Mouse (Mus musculus): Measurements from ENCODE around the gene Fbxo27. TPM values are rescaled to one million over a fixed set of nuclear protein-coding genes. Genes with fewer than 3 reads are reported as not detected.

The Fbxo27 gene
- polyA plus RNA-seq, 1 experiment from 2014 or later = 4.3 TPM

Other genes with a start within 250 kb of the Fbxo27 start
- 8.7 and 9.8 TPM in 2 replicates for gene Lrfn1, start 240.9 kb upstream of the Fbxo27 start, polyA plus RNA-seq (2014; fragmentation: Nextera tagmentation; extraction: Ambion mirVana)
- gene Ifnl2, start 182.4 kb upstream of the Fbxo27 start, polyA plus RNA-seq (2014; fragmentation: Nextera tagmentation; extraction: Ambion mirVana) = not detected in 2 replicates
- gene Ifnl3, start 170.0 kb upstream of the Fbxo27 start, polyA plus RNA-seq (2014; fragmentation: Nextera tagmentation; extraction: Ambion mirVana) = not detected in 2 replicates
- gene Sycn, start 152.0 kb upstream of the Fbxo27 start, polyA plus RNA-seq (2014; fragmentation: Nextera tagmentation; extraction: Ambion mirVana) = not detected in 2 replicates
- not detected in 2 replicates for gene Nccrp1, start 145.6 kb upstream of the Fbxo27 start, polyA plus RNA-seq (2014; fragmentation: Nextera tagmentation; extraction: Ambion mirVana)
- gene Samd4b, start 94.7 kb upstream of the Fbxo27 start, polyA plus RNA-seq (2014; fragmentation: Nextera tagmentation; extraction: Ambion mirVana) = 20.1 and 24.1 TPM in 2 replicates
- gene Pak4, start 94.7 kb upstream of the Fbxo27 start, polyA plus RNA-seq (2014; fragmentation: Nextera tagmentation; extraction: Ambion mirVana) = 12.6 and 16.0 TPM in 2 replicates
- gene Acp7, start 61.5 kb upstream of the Fbxo27 start, polyA plus RNA-seq (2014; fragmentation: Nextera tagmentation; extraction: Ambion mirVana) = not detected in 2 replicates
- gene Fbxo17, start 24.0 kb downstream of the Fbxo27 start, polyA plus RNA-seq (2014; fragmentation: Nextera tagmentation; extraction: Ambion mirVana) = 3.0 and 3.4 TPM in 2 replicates
- gene Mrps12, start 49.0 kb downstream of the Fbxo27 start, polyA plus RNA-seq (2014; fragmentation: Nextera tagmentation; extraction: Ambion mirVana) = 133 and 141 TPM in 2 replicates
- 17.6 and 17.7 TPM in 2 replicates for gene Sars2, start 49.1 kb downstream of the Fbxo27 start, polyA plus RNA-seq (2014; fragmentation: Nextera tagmentation; extraction: Ambion mirVana)
- gene Ccer2, start 63.3 kb downstream of the Fbxo27 start, polyA plus RNA-seq (2014; fragmentation: Nextera tagmentation; extraction: Ambion mirVana) = not detected in 2 replicates
- 110 and 115 TPM in 2 replicates for gene Sirt2, start 73.9 kb downstream of the Fbxo27 start, polyA plus RNA-seq (2014; fragmentation: Nextera tagmentation; extraction: Ambion mirVana)
- 61.0 and 62.4 TPM in 2 replicates for gene Nfkbib, start 74.7 kb downstream of the Fbxo27 start, polyA plus RNA-seq (2014; fragmentation: Nextera tagmentation; extraction: Ambion mirVana)
- gene Rinl, start 96.1 kb downstream of the Fbxo27 start, polyA plus RNA-seq (2014; fragmentation: Nextera tagmentation; extraction: Ambion mirVana) = 1.3 and 1.5 TPM in 2 replicates
- 190 and 198 TPM in 2 replicates for gene Hnrnpl, start 115.7 kb downstream of the Fbxo27 start, polyA plus RNA-seq (2014; fragmentation: Nextera tagmentation; extraction: Ambion mirVana)
- gene Ech1, start 132.4 kb downstream of the Fbxo27 start, polyA plus RNA-seq (2014; fragmentation: Nextera tagmentation; extraction: Ambion mirVana) = 103 and 107 TPM in 2 replicates
- gene Lgals4, start 141.0 kb downstream of the Fbxo27 start, polyA plus RNA-seq (2014; fragmentation: Nextera tagmentation; extraction: Ambion mirVana) = 1.7 and 2.0 TPM in 2 replicates
- gene Lgals7, start 171.0 kb downstream of the Fbxo27 start, polyA plus RNA-seq (2014; fragmentation: Nextera tagmentation; extraction: Ambion mirVana) = 2.4 and 4.2 TPM in 2 replicates
- gene Capn12, start 188.6 kb downstream of the Fbxo27 start, polyA plus RNA-seq (2014; fragmentation: Nextera tagmentation; extraction: Ambion mirVana) = 0.11 and 0.38 TPM in 2 replicates

Measured in forebrain, embryonic 14.5 days (tissue).